Mouse (Mus musculus): ENCODE data around the gene A930009A15Rik.
A peak's percentile ranks its signal among the peaks of the same experiment; 100 is the strongest.

Gene A930009A15Rik

GRCm38 (mm10) chr10:115569712-115570491 lies at the start of gene A930009A15Rik:
Gene A930009A15Rik, plus strand, starts transcription at chr10:115569986.
- peak; percentile 15 for DNase-seq (ENCODE audit: extremely low spot score)

- peak; percentile 25 for DNase-seq (ENCODE audit: extremely low spot score)
These were observed 49.3 kb upstream of the A930009A15Rik start for GRCm38 (mm10) chr10:115520200-115521080.

- DNase-seq (ENCODE audit: extremely low spot score), result peak; percentile 28
These were observed 48.7 kb upstream of the A930009A15Rik start for GRCm38 (mm10) chr10:115521081-115521451.

GRCm38 (mm10) chr10:115528892-115529291 lies 40.9 kb upstream of the A930009A15Rik start:
- no peak for DNase-seq (ENCODE audit: extremely low spot score)

GRCm38 (mm10) chr10:115529768-115530167 lies 40.0 kb upstream of the A930009A15Rik start:
- DNase-seq (ENCODE audit: extremely low spot score), result no peak

- no peak for DNase-seq (ENCODE audit: extremely low spot score)
These were observed 39.0 kb upstream of the A930009A15Rik start for GRCm38 (mm10) chr10:115530746-115531145.

GRCm38 (mm10) chr10:115542917-115543316 lies 26.9 kb upstream of the A930009A15Rik start:
- no peak for DNase-seq (ENCODE audit: extremely low spot score)

- no peak for DNase-seq (ENCODE audit: extremely low spot score)
These were observed 19.5 kb upstream of the A930009A15Rik start for GRCm38 (mm10) chr10:115550253-115550652.

- no peak for DNase-seq (ENCODE audit: extremely low spot score)
These were observed 18.7 kb upstream of the A930009A15Rik start for GRCm38 (mm10) chr10:115551069-115551468.

- DNase-seq (ENCODE audit: extremely low spot score), result no peak
These were observed 16.3 kb upstream of the A930009A15Rik start for GRCm38 (mm10) chr10:115553352-115554113.

GRCm38 (mm10) chr10:115555191-115555765 lies 14.5 kb upstream of the A930009A15Rik start:
- DNase-seq (ENCODE audit: extremely low spot score), result no peak

GRCm38 (mm10) chr10:115556738-115557242 lies 13.0 kb upstream of the A930009A15Rik start:
- DNase-seq (ENCODE audit: extremely low spot score), result peak; percentile 27

- DNase-seq (ENCODE audit: extremely low spot score), result no peak
These were observed 8.5 kb upstream of the A930009A15Rik start for GRCm38 (mm10) chr10:115561136-115561880.

- DNase-seq (ENCODE audit: extremely low spot score), result no peak
These were observed 6.7 kb upstream of the A930009A15Rik start for GRCm38 (mm10) chr10:115562911-115563686.

GRCm38 (mm10) chr10:115563961-115564360 lies 5.8 kb upstream of the A930009A15Rik start:
- DNase-seq (ENCODE audit: extremely low spot score), result no peak

GRCm38 (mm10) chr10:115570577-115570976 lies 791 bp downstream of the A930009A15Rik start:
- no peak for DNase-seq (ENCODE audit: extremely low spot score)

GRCm38 (mm10) chr10:115571317-115571716 lies 1.5 kb downstream of the A930009A15Rik start:
- DNase-seq (ENCODE audit: extremely low spot score), result peak; percentile 53

GRCm38 (mm10) chr10:115571734-115572440 lies 2.1 kb downstream of the A930009A15Rik start:
- DNase-seq (ENCODE audit: extremely low spot score), result no peak

GRCm38 (mm10) chr10:115579076-115579475 lies 9.3 kb downstream of the A930009A15Rik start:
- no peak for DNase-seq (ENCODE audit: extremely low spot score)
